Mouse (Mus musculus) heart, postnatal 0 days (tissue): ENCODE results near the gene Mrpl33. TPM values are rescaled to one million over a fixed set of nuclear protein-coding genes. Genes with fewer than 3 reads are reported as not detected.

Experiments
- ATAC-seq: fragments of 200-750 bp; cut with Nextera tagmentation; 2 replicates; pipeline ENCODE4 v1.8.0; 2017; ENCODE audit warnings: low read depth, moderate number of reproducible peaks, moderate library complexity; ENCODE audit not compliant: insufficient read depth
- DNase-seq: peaks from one replicate; pipeline ENCODE4 v3.0.0-alpha.2; 2016; ENCODE audit warnings: low spot score
- H3K27ac ChIP-seq: fragments of 300-500 bp; sonication (generic); 2 replicates; pipeline ENCODE4 v1.5.1; 2014; ENCODE audit warnings: low read depth, mild to moderate bottlenecking
- H3K27me3 ChIP-seq: fragments of 300-500 bp; sonication (generic); 2 replicates; pipeline ENCODE4 v1.6.1; 2014; ENCODE audit warnings: low read length, mixed read lengths; ENCODE audit not compliant: control insufficient read depth, insufficient read depth
- H3K36me3 ChIP-seq: fragments of 300-500 bp; sonication (generic); replicated peaks from 2 replicates; pipeline ENCODE4 v1.6.1; 2014; ENCODE audit warnings: low read length, mixed read lengths; ENCODE audit not compliant: control insufficient read depth, insufficient read depth
- H3K4me1 ChIP-seq: fragments of 300-500 bp; sonication (generic); 2 replicates; pipeline ENCODE4 v1.6.1; 2014; ENCODE audit warnings: antibody characterized with exemption; ENCODE audit not compliant: control insufficient read depth, insufficient read depth
- H3K4me2 ChIP-seq: fragments of 300-500 bp; sonication (generic); 2 replicates; pipeline ENCODE4 v1.6.1; 2014; ENCODE audit warnings: low read depth, mild to moderate bottlenecking, low read length, moderate library complexity
- H3K4me3 ChIP-seq: fragments of 300-500 bp; sonication (generic); 2 replicates; pipeline ENCODE4 v1.5.1; 2014; ENCODE audit warnings: low read depth, low read length
- H3K9ac ChIP-seq: fragments of 300-500 bp; sonication (generic); replicated peaks from 2 replicates; pipeline ENCODE4 v1.6.1; 2014; ENCODE audit warnings: low read depth, low read length, mixed read lengths
- H3K9me3 ChIP-seq: fragments of 300-500 bp; sonication (generic); replicated peaks from 2 replicates; pipeline ENCODE4 v1.6.1; 2016; ENCODE audit warnings: low read length; ENCODE audit not compliant: control insufficient read depth
- CTCF ChIP-seq: IDR thresholded peaks from 2 replicates; pipeline ENCODE4 v1.5.1; 2016; ENCODE audit warnings: antibody characterized with exemption, control low read depth, low read depth
- EP300 ChIP-seq: IDR thresholded peaks from 2 replicates; pipeline ENCODE4 v1.6.1; 2016; ENCODE audit warnings: antibody characterized with exemption, low read depth
- WGBS: fragments of 180-500 bp; shearing (Covaris S2); extraction: QIAGEN DNeasy Blood & Tissue Kit; methylation state at CpG from one replicate; pipeline ENCODE4 v1.1.7; 2014; 5-methylcytosine and 5-hydroxymethylcytosine counted together
- polyA plus RNA-seq: library from polyadenylated mRNA; unstranded; fragments of >200 nt; fragmentation: Nextera tagmentation; extraction: Ambion mirVana; gene quantifications from 2 replicates; pipeline ENCODE4 v1.2.1, GENCODE M21; 2015
- total RNA-seq: library from RNA; depleted of rRNA; stranded (reverse); fragments of >200 nt; gene quantifications from 2 replicates; pipeline ENCODE4 v1.2.3, GENCODE M21; 2014; ENCODE audit warnings: low replicate concordance

Mrpl33 gene
- total and polyA plus RNA-seq, 2 experiments from 2014 or later, result 272 to 634 TPM

GRCm38 (mm10) chr5:31673431-31673830 is 76.7 kb downstream of the Mrpl33 start:
- H3K36me3 ChIP-seq, result no peaks in the 10 kb centered on the region
- no peaks in the 10 kb centered on the region for H3K27me3 ChIP-seq
- no peak for TF ChIP-seq EP300
- TF ChIP-seq CTCF, result no peak
- H3K4me2 ChIP-seq, result no peak overlapping the region
- H3K4me1 ChIP-seq, result peaks cover 10% of the 10 kb centered on the region
- WGBS, result 32% methylated on average over 2 of the region's 2 CpGs
- no peak overlapping the region for H3K9ac ChIP-seq
- H3K9me3 ChIP-seq, result no peaks in the 10 kb centered on the region
- ATAC-seq, result no peak
- H3K27ac ChIP-seq, result no peak overlapping the region
- no peak for DNase-seq
- no peak overlapping the region for H3K4me3 ChIP-seq

GRCm38 (mm10) chr5:31678000-31678399 is 81.3 kb downstream of the Mrpl33 start:
- no peak for TF ChIP-seq CTCF
- no peak for TF ChIP-seq EP300
- DNase-seq (no peak), ATAC-seq (no peak)
- peaks cover 6% of the 10 kb centered on the region for H3K4me1 ChIP-seq
- WGBS, result 76% methylated on average over 1 of the region's 1 CpGs
- no peaks in the 10 kb centered on the region for H3K36me3 ChIP-seq
- H3K4me2 ChIP-seq, result no peak overlapping the region
- no peak overlapping the region for H3K9ac ChIP-seq
- no peaks in the 10 kb centered on the region for H3K27me3 ChIP-seq
- no peak overlapping the region for H3K4me3 ChIP-seq
- H3K9me3 ChIP-seq, result no peaks in the 10 kb centered on the region
- no peak overlapping the region for H3K27ac ChIP-seq

GRCm38 (mm10) chr5:31680183-31680582 is 83.4 kb downstream of the Mrpl33 start:
- no peak overlapping the region for H3K27ac ChIP-seq
- TF ChIP-seq CTCF (no peak), EP300 (no peak)
- no peak overlapping the region for H3K4me2 ChIP-seq
- H3K9ac ChIP-seq, result no peak overlapping the region
- H3K9me3 ChIP-seq, result no peaks in the 10 kb centered on the region
- ATAC-seq (no peak), DNase-seq (no peak)
- no peaks in the 10 kb centered on the region for H3K27me3 ChIP-seq
- no peaks in the 10 kb centered on the region for H3K4me1 ChIP-seq
- no peaks in the 10 kb centered on the region for H3K36me3 ChIP-seq
- no peak overlapping the region for H3K4me3 ChIP-seq
- 74% methylated on average over 4 of the region's 4 CpGs for WGBS

- H3K36me3 ChIP-seq, result no peaks in the 10 kb centered on the region
- no peak overlapping the region for H3K9ac ChIP-seq
- TF ChIP-seq CTCF (no peak), EP300 (no peak)
- DNase-seq (no peak), ATAC-seq (no peak)
- no peak overlapping the region for H3K4me3 ChIP-seq
- H3K9me3 ChIP-seq, result no peaks in the 10 kb centered on the region
- H3K4me1 ChIP-seq, result no peaks in the 10 kb centered on the region
- WGBS, result 92% methylated on average over 1 of the region's 1 CpGs
- H3K27ac ChIP-seq, result no peak overlapping the region
- no peak overlapping the region for H3K4me2 ChIP-seq
- no peaks in the 10 kb centered on the region for H3K27me3 ChIP-seq
Measured at GRCm38 (mm10) chr5:31682305-31682704, 85.6 kb downstream of the Mrpl33 start.

GRCm38 (mm10) chr5:31686040-31686439 is 89.3 kb downstream of the Mrpl33 start:
- Histone ChIP-seq H3K27ac (no peak overlapping the region), H3K9me3 (no peaks in the 10 kb centered on the region), H3K36me3 (no peaks in the 10 kb centered on the region), H3K27me3 (no peaks in the 10 kb centered on the region), H3K4me2 (no peak overlapping the region), H3K9ac (no peak overlapping the region), H3K4me3 (no peak overlapping the region), H3K4me1 (no peaks in the 10 kb centered on the region)
- DNase-seq, result no peak
- TF ChIP-seq CTCF (no peak), EP300 (no peak)
- no peak for ATAC-seq
- 35% methylated on average over 2 of the region's 2 CpGs for WGBS

- Histone ChIP-seq H3K36me3 (no peaks in the 10 kb centered on the region), H3K4me3 (no peak overlapping the region), H3K27me3 (no peaks in the 10 kb centered on the region), H3K27ac (no peak overlapping the region), H3K9ac (no peak overlapping the region), H3K4me2 (no peak overlapping the region), H3K4me1 (no peaks in the 10 kb centered on the region), H3K9me3 (no peaks in the 10 kb centered on the region)
- TF ChIP-seq EP300 (no peak), CTCF (no peak)
- WGBS, result 78% methylated on average over 3 of the region's 3 CpGs
- no peak for DNase-seq
- ATAC-seq, result no peak
Measured at GRCm38 (mm10) chr5:31687972-31688371, 91.2 kb downstream of the Mrpl33 start.
